Mouse (Mus musculus) midbrain, postnatal 0 days (tissue): Measurements from ENCODE around the gene Tomm40l. TPM values are rescaled to one million over a fixed set of nuclear protein-coding genes. Genes with fewer than 3 reads are reported as not detected.

ENCODE experiments used
- ATAC-seq: fragments of 200-750 bp; cut with Nextera tagmentation; 2 replicates; pipeline ENCODE4 v1.8.0; 2017; ENCODE audit warnings: moderate number of reproducible peaks, mild to moderate bottlenecking, moderate TSS enrichment, moderate library complexity; ENCODE audit not compliant: low FRiP score
- DNase-seq: peaks from one replicate; pipeline ENCODE4 v3.0.0-alpha.2; 2015; ENCODE audit warnings: low spot score
- H3K27ac ChIP-seq: fragments of 300-500 bp; sonication (generic); 2 replicates; pipeline ENCODE4 v1.5.1; 2014; ENCODE audit warnings: low read depth, mild to moderate bottlenecking, low read length, mixed read lengths
- H3K27me3 ChIP-seq: fragments of 300-500 bp; sonication (generic); 2 replicates; pipeline ENCODE4 v1.6.1; 2014; ENCODE audit warnings: low read length, control low read depth, mixed read lengths; ENCODE audit not compliant: insufficient read depth
- H3K36me3 ChIP-seq: fragments of 300-500 bp; sonication (generic); 2 replicates; pipeline ENCODE4 v1.6.1; 2014; ENCODE audit warnings: low read length, control low read depth, mixed read lengths; ENCODE audit not compliant: insufficient read depth
- H3K4me1 ChIP-seq: fragments of 300-500 bp; sonication (generic); 2 replicates; pipeline ENCODE4 v1.6.1; 2014; ENCODE audit warnings: mild to moderate bottlenecking, control low read depth, antibody characterized with exemption, low read length, mixed read lengths; ENCODE audit not compliant: insufficient read depth
- H3K4me2 ChIP-seq: fragments of 300-500 bp; sonication (generic); 2 replicates; pipeline ENCODE4 v1.6.1; 2014; ENCODE audit warnings: low read depth, mild to moderate bottlenecking, low read length, mixed read lengths; ENCODE audit not compliant: poor library complexity, severe bottlenecking
- H3K4me3 ChIP-seq: fragments of 300-500 bp; sonication (generic); 2 replicates; pipeline ENCODE4 v1.5.1; 2014; ENCODE audit warnings: low read depth, mild to moderate bottlenecking, low read length, moderate library complexity
- H3K9ac ChIP-seq: fragments of 300-500 bp; sonication (generic); replicated peaks from 2 replicates; pipeline ENCODE4 v1.6.1; 2014; ENCODE audit warnings: mild to moderate bottlenecking, low read length, moderate library complexity, mixed read lengths; ENCODE audit not compliant: poor library complexity, severe bottlenecking
- H3K9me3 ChIP-seq: fragments of 300-500 bp; sonication (generic); 2 replicates; pipeline ENCODE4 v1.6.1; 2016; ENCODE audit warnings: low read length, control low read depth
- CTCF ChIP-seq: IDR thresholded peaks from 2 replicates; pipeline ENCODE4 v1.5.1; 2016; ENCODE audit warnings: antibody characterized with exemption, mild to moderate bottlenecking
- WGBS: fragments of 180-500 bp; shearing (Covaris S2); extraction: QIAGEN DNeasy Blood & Tissue Kit; methylation state at CpG from one replicate; pipeline ENCODE4 v1.1.7; 2014; 5-methylcytosine and 5-hydroxymethylcytosine counted together
- polyA plus RNA-seq: library from polyadenylated mRNA; unstranded; fragments of >200 nt; fragmentation: Nextera tagmentation; extraction: Ambion mirVana; gene quantifications from 2 replicates; pipeline ENCODE4 v1.2.1, GENCODE M21; 2015
- total RNA-seq: library from RNA; depleted of rRNA; stranded (reverse); fragments of >200 nt; gene quantifications from 2 replicates; pipeline ENCODE4 v1.2.3, GENCODE M21; 2014

The Tomm40l gene
- total and polyA plus RNA-seq, 2 experiments from 2014 or later = 33.9 to 49.8 TPM

DNA sequence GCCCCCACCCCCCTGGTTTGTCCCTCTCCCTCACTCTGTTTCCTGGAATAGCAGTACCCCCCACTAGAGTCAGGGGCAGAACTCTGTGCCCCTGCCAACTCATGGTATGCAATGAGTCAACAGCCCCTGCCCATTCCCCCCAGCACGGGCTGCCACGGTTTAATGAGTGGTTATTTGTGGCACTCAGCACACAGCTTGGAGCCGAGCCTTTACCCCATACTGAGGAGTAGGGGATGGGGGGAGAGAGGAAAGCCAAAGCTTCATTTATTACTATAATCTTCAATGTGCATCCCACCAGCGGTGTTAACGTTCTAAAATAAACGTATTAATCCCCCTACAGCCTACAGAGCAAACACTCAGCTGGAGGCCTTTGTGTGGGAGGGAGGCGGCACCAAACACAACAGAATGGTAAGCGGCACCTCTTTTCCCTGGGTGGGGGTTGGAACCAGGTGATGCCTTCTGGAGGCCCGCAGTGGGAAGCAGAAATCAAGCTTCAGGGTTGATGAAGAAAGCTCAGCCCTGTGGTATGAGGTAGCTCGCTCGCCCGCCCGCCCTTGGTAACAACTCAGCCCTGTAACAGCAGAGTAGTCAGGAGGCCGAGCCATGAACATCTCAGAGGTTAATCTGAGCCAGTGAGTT, 32.7 kb downstream of the Tomm40l start:
- ATAC-seq = no peak
- WGBS = 32% methylated on average over 14 of the region's 14 CpGs
- H3K27ac ChIP-seq = no peak overlapping the region

GRCm38 (mm10) chr1:171189046-171189445, 33.3 kb downstream of the Tomm40l start:
- Histone ChIP-seq H3K4me3 (no peak overlapping the region), H3K9ac (no peak overlapping the region), H3K4me2 (no peak overlapping the region), H3K27ac (no peak overlapping the region), H3K9me3 (no peaks in the 10 kb centered on the region), H3K36me3 (no peaks in the 10 kb centered on the region), H3K27me3 (no peaks in the 10 kb centered on the region), H3K4me1 (peaks cover 8% of the 10 kb centered on the region; the same call in 1 of the 2 replicates)
- no peak for ATAC-seq
- TF ChIP-seq CTCF = no peak
- WGBS = 24% methylated on average over 8 of the region's 8 CpGs
- no peak for DNase-seq

More for the DNA sequence above, 32.7 kb downstream of the Tomm40l start:
- Histone ChIP-seq H3K4me2 (no peak overlapping the region), H3K4me1 (peaks cover 8% of the 10 kb centered on the region; the same call in 1 of the 2 replicates), H3K4me3 (no peak overlapping the region), H3K27me3 (no peaks in the 10 kb centered on the region), H3K9ac (no peak overlapping the region), H3K9me3 (no peaks in the 10 kb centered on the region), H3K36me3 (no peaks in the 10 kb centered on the region)
- DNase-seq = no peak
- TF ChIP-seq CTCF = no peak

- Histone ChIP-seq H3K9me3 (no peaks in the 10 kb centered on the region), H3K36me3 (no peaks in the 10 kb centered on the region), H3K4me3 (no peak overlapping the region), H3K27me3 (no peaks in the 10 kb centered on the region), H3K4me1 (peaks cover 1% of the 10 kb centered on the region; the same call in 1 of the 2 replicates), H3K27ac (no peak overlapping the region), H3K4me2 (peak overlapping the region; percentile 13; the same call in 1 of the 2 replicates), H3K9ac (no peak overlapping the region)
- no peak for DNase-seq
- 16% methylated on average over 13 of the region's 13 CpGs for WGBS
- no peak for TF ChIP-seq CTCF
- peak; percentile 29 for ATAC-seq
Observed at GRCm38 (mm10) chr1:171187851-171188700, 34.2 kb downstream of the Tomm40l start.

GRCm38 (mm10) chr1:171185655-171186054, 36.7 kb downstream of the Tomm40l start:
- WGBS = 74% methylated on average over 8 of the region's 8 CpGs
- H3K36me3 ChIP-seq = no peaks in the 10 kb centered on the region
- H3K9me3 ChIP-seq = no peaks in the 10 kb centered on the region
- no peak overlapping the region for H3K9ac ChIP-seq
- H3K4me1 ChIP-seq = no peaks in the 10 kb centered on the region
- no peak for TF ChIP-seq CTCF
- H3K4me3 ChIP-seq = no peak overlapping the region
- DNase-seq (no peak), ATAC-seq (no peak)
- no peaks in the 10 kb centered on the region for H3K27me3 ChIP-seq
- no peak overlapping the region for H3K4me2 ChIP-seq
- H3K27ac ChIP-seq = no peak overlapping the region

DNA sequence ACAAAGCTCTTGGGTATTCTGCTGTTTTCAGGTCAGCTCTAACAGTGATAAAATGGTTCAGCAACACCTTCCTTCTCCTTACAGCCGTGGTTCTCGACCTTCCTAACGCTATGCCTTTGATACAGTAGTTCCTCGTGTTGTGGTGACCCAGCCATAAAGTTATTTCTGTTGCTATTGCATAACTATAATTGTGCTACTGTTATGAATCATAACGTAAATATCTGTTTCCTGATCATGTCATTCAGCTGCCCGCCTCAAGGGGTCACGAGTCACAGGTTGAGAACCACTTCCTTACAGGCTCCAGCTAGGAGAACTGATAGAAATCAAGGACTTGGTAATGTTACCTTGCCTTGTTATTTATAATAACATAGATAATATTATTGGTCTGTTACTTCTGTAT, 38.0 kb downstream of the Tomm40l start:
- whole genome bisulfite sequencing = 90% methylated on average over 7 of the region's 7 CpGs
- Histone ChIP-seq H3K4me2 (no peak overlapping the region), H3K36me3 (no peaks in the 10 kb centered on the region), H3K9ac (no peak overlapping the region), H3K4me3 (no peak overlapping the region), H3K27ac (no peak overlapping the region), H3K4me1 (no peaks in the 10 kb centered on the region), H3K9me3 (no peaks in the 10 kb centered on the region), H3K27me3 (no peaks in the 10 kb centered on the region)
- DNase-seq (no peak), ATAC-seq (no peak)
- peak; percentile 31; the same call in 1 of the 2 replicates for TF ChIP-seq CTCF

DNA sequence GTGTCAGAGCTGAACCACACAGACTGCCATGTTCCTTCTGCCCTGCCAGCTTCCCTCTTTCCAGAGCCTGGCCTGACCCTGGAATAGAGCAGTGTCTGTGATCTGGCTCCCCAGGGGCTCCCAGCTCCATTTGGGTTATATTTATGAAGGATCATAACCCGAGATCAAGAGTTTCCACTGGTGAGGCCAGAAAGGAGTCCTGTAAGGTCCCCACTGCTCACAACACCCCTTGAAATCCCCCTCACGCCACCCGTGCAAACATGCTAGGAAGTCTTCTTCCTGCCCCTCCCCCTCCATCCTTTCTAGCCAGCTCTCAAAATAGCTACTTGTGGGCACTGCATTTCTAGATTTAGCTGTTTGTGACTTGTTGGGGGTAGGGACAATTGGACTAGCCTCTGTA, 38.7 kb downstream of the Tomm40l start:
- WGBS = 69% methylated on average over 3 of the region's 3 CpGs

More for the DNA sequence above, 38.7 kb downstream of the Tomm40l start:
- Histone ChIP-seq H3K27ac (no peak overlapping the region), H3K4me2 (no peak overlapping the region), H3K9me3 (no peaks in the 10 kb centered on the region), H3K4me1 (no peaks in the 10 kb centered on the region), H3K4me3 (no peak overlapping the region), H3K9ac (no peak overlapping the region), H3K36me3 (no peaks in the 10 kb centered on the region), H3K27me3 (no peaks in the 10 kb centered on the region)
- TF ChIP-seq CTCF = no peak
- no peak for DNase-seq
- no peak for ATAC-seq
